Comparison of ENCODE assay signal across 23 mouse cellular contexts in genomic region chr2:52084013-52084412, GRCm38 (mm10).
"Had no signal": no experiment of that assay in that cellular context is flagged by ENCODE, and none has a peak within 500 bp of the region (broad histone marks: within the 10 kb centered on the region; RNA-seq: fewer than 3 reads in every experiment).

No protein-coding gene starts in this region.

- H3K9me3 ChIP-seq: heart, embryonic 10.5 days; heart, embryonic 12.5 days; hindbrain, embryonic 12.5 days; intestine, embryonic 15.5 days; limb, embryonic 10.5 days; limb, embryonic 12.5 days; liver, embryonic 12.5 days had no signal

- H3K9ac ChIP-seq: heart, embryonic 12.5 days; hindbrain, embryonic 12.5 days; hindbrain, embryonic 14.5 days; intestine, embryonic 15.5 days; limb, embryonic 12.5 days; liver, embryonic 12.5 days had no signal

- H3K4me2 ChIP-seq: heart, embryonic 12.5 days; hindbrain, embryonic 12.5 days; hindbrain, embryonic 14.5 days; intestine, embryonic 15.5 days; limb, embryonic 12.5 days; liver, embryonic 12.5 days had no signal

- ATAC-seq: hindbrain, embryonic 16.5 days; inflammation-experienced regulatory T-cells, adult 6 months; intestine, embryonic 15.5 days; intestine, postnatal 0 days; liver, embryonic 12.5 days had no signal

- H3K27ac ChIP-seq: heart, embryonic 10.5 days; hindbrain, embryonic 12.5 days; hindbrain, embryonic 14.5 days; intestine, embryonic 15.5 days; layer of hippocampus, adult 2 months; left cerebral cortex, adult 2 months; limb, embryonic 10.5 days; limb, embryonic 12.5 days; liver, embryonic 12.5 days had no signal

- H3K27me3 ChIP-seq: heart, embryonic 12.5 days; hindbrain, embryonic 12.5 days; intestine, embryonic 15.5 days; limb, embryonic 12.5 days; liver, embryonic 12.5 days had no signal

- DNase-seq: gastrocnemius, postnatal 14 days; gastrocnemius, postnatal 36 days; heart, adult 18-20 months; heart, postnatal 10 days; kidney, adult 18-20 months; kidney, adult 8-10 months; kidney, postnatal 10 days; kidney, postnatal 25 days; kidney, postnatal 4 days; liver had no signal

- H3K4me3 ChIP-seq: heart, embryonic 10.5 days; heart, embryonic 12.5 days; hindbrain, embryonic 12.5 days; intestine, embryonic 15.5 days; layer of hippocampus, adult 2 months; left cerebral cortex, adult 2 months; limb, embryonic 10.5 days; limb, embryonic 12.5 days; liver, embryonic 12.5 days had no signal

- H3K4me1 ChIP-seq: heart, embryonic 10.5 days; hindbrain, embryonic 12.5 days; intestine, embryonic 15.5 days; limb, embryonic 10.5 days; limb, embryonic 12.5 days; liver, embryonic 12.5 days had no signal
